Mouse (Mus musculus) megakaryocyte, embryonic 14.5 days (primary cell): ENCODE measurements at regions not wholly inside any gene's neighbourhood (a gene's known extent, or its start where the extent isn't known, plus 50 kb on each side); places are given as distances from the start of the nearest gene placed in this dataset.

ENCODE experiments used
- FLI1 ChIP-seq: IDR thresholded peaks from 2 replicates; pipeline ENCODE4 v1.6.1; 2012; ENCODE audit warnings: low read length, inconsistent platforms, mixed read lengths
- GATA1 ChIP-seq: IDR thresholded peaks from 3 replicates; pipeline ENCODE4 v1.6.1; 2012; ENCODE audit warnings: mixed read lengths, low read length, inconsistent platforms, borderline replicate concordance

- TF ChIP-seq GATA1 (no peak), FLI1 (no peak)
These were observed 106.2 kb downstream of the Bcl2l11 start for GRCm38 (mm10) chr2:128232027-128232426.
